Mouse (Mus musculus) heart, embryonic 12.5 days (tissue): ENCODE results near the gene Pla2g5. TPM values are rescaled to one million over a fixed set of nuclear protein-coding genes. Genes with fewer than 3 reads are reported as not detected.

ENCODE experiments used
- ATAC-seq: fragments of 200-750 bp; cut with Nextera tagmentation; 2 replicates; pipeline ENCODE4 v1.8.0; 2017; ENCODE audit warnings: moderate TSS enrichment, moderate library complexity; ENCODE audit not compliant: insufficient number of reproducible peaks, low FRiP score
- H3K27ac ChIP-seq: fragments of 300-500 bp; sonication (generic); 2 replicates; pipeline ENCODE4 v1.5.1; 2016; ENCODE audit warnings: mild to moderate bottlenecking, moderate library complexity; ENCODE audit not compliant: poor library complexity, severe bottlenecking
- H3K27me3 ChIP-seq: fragments of 300-500 bp; sonication (generic); replicated peaks from 2 replicates; pipeline ENCODE4 v1.6.1; 2016; ENCODE audit warnings: mild to moderate bottlenecking, moderate library complexity
- H3K36me3 ChIP-seq: fragments of 300-500 bp; sonication (generic); 2 replicates; pipeline ENCODE4 v1.6.1; 2016; ENCODE audit warnings: mild to moderate bottlenecking, moderate library complexity
- H3K4me1 ChIP-seq: fragments of 300-500 bp; sonication (generic); replicated peaks from 2 replicates; pipeline ENCODE4 v1.6.1; 2016; ENCODE audit warnings: mild to moderate bottlenecking
- H3K4me2 ChIP-seq: fragments of 300-500 bp; sonication (generic); 2 replicates; pipeline ENCODE4 v1.6.1; 2016; ENCODE audit warnings: mild to moderate bottlenecking, moderate library complexity
- H3K4me3 ChIP-seq: fragments of 300-500 bp; sonication (generic); 2 replicates; pipeline ENCODE4 v1.5.1; 2016; ENCODE audit warnings: mild to moderate bottlenecking
- H3K9ac ChIP-seq: fragments of 300-500 bp; sonication (generic); 2 replicates; pipeline ENCODE4 v1.6.1; 2016; ENCODE audit warnings: mild to moderate bottlenecking, moderate library complexity
- H3K9me3 ChIP-seq: fragments of 300-500 bp; sonication (generic); replicated peaks from 2 replicates; pipeline ENCODE4 v1.6.1; 2016; ENCODE audit warnings: mild to moderate bottlenecking, moderate library complexity
- WGBS: fragments of 180-500 bp; shearing (Covaris S2); methylation state at CpG from one replicate; pipeline ENCODE4 v1.1.7; 2016; 5-methylcytosine and 5-hydroxymethylcytosine counted together
- polyA plus RNA-seq: library from polyadenylated mRNA; unstranded; fragments of >200 nt; fragmentation: Nextera tagmentation; extraction: Ambion mirVana; gene quantifications from 2 replicates; pipeline ENCODE4 v1.2.1, GENCODE M21; 2016

Gene Pla2g5
- polyA plus RNA-seq, 1 experiment from 2014 or later: 2.6 TPM

GRCm38 (mm10) chr4:138801631-138802030, 61.7 kb downstream of the Pla2g5 start:
- Histone ChIP-seq H3K4me2 (no peak overlapping the region), H3K4me1 (peaks cover 12% of the 10 kb centered on the region; the same call in 1 of the 2 replicates), H3K36me3 (no peaks in the 10 kb centered on the region), H3K27me3 (no peaks in the 10 kb centered on the region), H3K4me3 (no peak overlapping the region), H3K9me3 (no peaks in the 10 kb centered on the region), H3K9ac (no peak overlapping the region), H3K27ac (no peak overlapping the region)
- 74% methylated on average over 4 of the region's 4 CpGs for WGBS
- no peak for ATAC-seq

DNA sequence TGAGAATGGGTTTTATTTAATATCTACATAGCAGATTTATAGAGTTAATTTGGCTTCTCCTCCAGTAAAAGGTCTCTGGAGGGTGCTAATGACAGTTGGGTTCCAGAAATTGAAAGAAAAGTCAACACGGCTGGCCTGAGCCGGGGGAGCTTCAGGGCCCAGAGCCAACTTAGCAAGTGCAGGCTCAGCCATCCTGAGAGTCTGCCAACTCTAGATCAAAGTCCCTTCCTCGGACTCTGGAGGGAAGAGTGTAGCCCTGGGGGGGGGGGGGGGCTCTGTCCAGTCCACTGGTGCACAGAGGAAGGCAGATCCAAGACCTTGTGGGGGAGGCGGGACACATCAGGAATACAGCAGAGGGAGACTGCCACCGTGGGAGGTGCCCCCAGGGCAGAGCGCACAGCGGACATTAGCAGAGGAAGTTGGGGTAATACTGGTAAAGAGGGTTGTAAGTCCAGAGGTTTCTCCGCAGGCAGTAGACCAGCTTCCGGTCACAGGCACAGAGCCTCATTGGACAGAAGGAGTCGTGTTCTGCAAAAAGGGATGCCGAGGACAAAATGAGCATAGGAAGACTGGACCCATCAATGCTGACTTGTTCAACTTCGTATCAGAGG, 63.0 kb downstream of the Pla2g5 start:
- Histone ChIP-seq H3K36me3 (no peaks in the 10 kb centered on the region), H3K4me1 (peaks cover 12% of the 10 kb centered on the region; the same call in 1 of the 2 replicates), H3K4me3 (no peak overlapping the region), H3K9me3 (no peaks in the 10 kb centered on the region), H3K27ac (no peak overlapping the region), H3K4me2 (no peak overlapping the region), H3K9ac (no peak overlapping the region), H3K27me3 (no peaks in the 10 kb centered on the region)
- WGBS: 65% methylated on average over 12 of the region's 12 CpGs
- ATAC-seq: no peak

DNA sequence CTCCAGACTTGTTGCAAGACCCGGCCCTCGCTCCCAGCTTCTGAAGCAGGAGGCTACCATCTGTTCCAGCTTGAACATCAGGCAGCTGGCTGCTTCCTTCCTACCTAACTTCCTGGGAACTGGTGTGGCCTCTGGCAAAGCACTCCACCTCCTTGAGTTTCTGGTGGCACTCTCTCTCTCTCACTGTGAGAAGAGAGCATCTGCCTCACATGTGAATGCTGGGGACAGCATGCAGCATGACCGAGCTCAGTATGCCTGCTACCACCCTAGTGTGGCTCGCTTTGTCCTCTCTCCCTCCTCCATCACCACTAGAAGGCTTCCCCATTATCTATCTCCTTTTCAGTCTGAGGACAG, 66.1 kb downstream of the Pla2g5 start:
- Histone ChIP-seq H3K27ac (no peak overlapping the region), H3K36me3 (no peaks in the 10 kb centered on the region), H3K9me3 (0 out of 2 replicates have a peak, but pooled peaks cover 5% of the 10 kb centered on the region), H3K27me3 (peaks cover 3% of the 10 kb centered on the region; the same call in 1 of the 2 replicates), H3K9ac (no peak overlapping the region), H3K4me1 (peaks cover 12% of the 10 kb centered on the region; the same call in 1 of the 2 replicates), H3K4me3 (no peak overlapping the region), H3K4me2 (no peak overlapping the region)
- WGBS: 78% methylated on average over 4 of the region's 4 CpGs
- no peak for ATAC-seq

DNA sequence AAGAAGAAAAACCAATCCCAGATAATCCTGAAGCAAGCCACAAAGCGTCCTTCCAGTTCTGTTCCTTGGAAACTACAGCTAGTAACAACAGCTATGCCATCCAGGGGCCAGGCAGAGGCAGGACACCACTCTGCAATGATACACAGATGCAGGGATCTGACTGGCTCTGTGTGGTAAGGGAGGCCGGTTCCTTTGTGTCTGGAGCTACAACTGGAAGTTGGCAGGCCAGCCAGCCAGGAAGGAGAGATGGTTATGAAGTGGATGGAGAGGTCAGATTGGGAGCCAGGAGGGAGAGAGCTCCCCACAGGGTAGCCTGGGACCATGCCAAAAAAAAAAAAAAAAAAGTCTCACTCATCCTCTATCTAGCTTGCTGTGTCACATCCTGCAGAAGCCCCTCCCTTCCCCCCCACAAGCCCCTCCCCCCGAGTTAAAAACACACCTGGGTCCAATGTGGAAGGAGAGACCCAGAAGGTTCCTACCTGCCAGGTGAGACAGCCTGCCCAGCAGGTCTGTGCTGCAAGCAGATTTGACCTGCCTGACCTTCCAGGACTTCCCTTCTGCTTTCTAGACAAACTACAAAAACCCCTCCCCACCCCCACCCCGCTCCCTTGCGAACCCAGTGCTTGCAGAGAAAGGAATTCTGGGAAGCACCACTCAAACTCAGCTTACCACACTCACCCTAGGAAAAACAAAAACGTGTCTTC, 66.6 kb downstream of the Pla2g5 start:
- Histone ChIP-seq H3K4me3 (no peak overlapping the region), H3K4me1 (peaks cover 12% of the 10 kb centered on the region; the same call in 1 of the 2 replicates), H3K9ac (no peak overlapping the region), H3K27me3 (peaks cover 3% of the 10 kb centered on the region; the same call in 1 of the 2 replicates), H3K4me2 (no peak overlapping the region), H3K27ac (no peak overlapping the region), H3K36me3 (no peaks in the 10 kb centered on the region), H3K9me3 (0 out of 2 replicates have a peak, but pooled peaks cover 5% of the 10 kb centered on the region)
- ATAC-seq: no peak
- WGBS: 44% methylated on average over 6 of the region's 6 CpGs

DNA sequence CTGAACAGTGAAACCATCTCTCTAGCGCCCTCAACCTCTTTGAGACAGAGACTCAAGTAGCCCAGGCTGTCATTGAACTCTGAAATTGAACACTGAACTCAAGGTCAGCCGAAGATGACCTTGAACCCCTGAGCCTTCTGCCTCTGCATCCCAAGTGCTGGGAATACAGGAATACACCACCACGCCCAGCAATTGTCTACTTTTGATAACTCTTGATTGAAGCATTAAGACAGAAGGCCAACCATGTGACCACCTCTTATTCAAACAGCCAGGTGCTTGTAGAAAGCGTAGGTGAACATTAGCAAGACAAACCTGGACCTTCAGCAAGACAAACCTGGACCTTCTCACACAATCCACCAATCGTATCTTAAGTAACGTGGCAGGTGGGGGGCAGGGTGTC, 68.9 kb downstream of the Pla2g5 start:
- Histone ChIP-seq H3K4me1 (no peaks in the 10 kb centered on the region), H3K4me3 (no peak overlapping the region), H3K36me3 (no peaks in the 10 kb centered on the region), H3K4me2 (no peak overlapping the region), H3K9ac (no peak overlapping the region), H3K9me3 (0 out of 2 replicates have a peak, but pooled peaks cover 5% of the 10 kb centered on the region), H3K27me3 (peaks cover 15% of the 10 kb centered on the region; the same call in 1 of the 2 replicates), H3K27ac (no peak overlapping the region)
- no peak for ATAC-seq
- WGBS: 78% methylated on average over 6 of the region's 6 CpGs

DNA sequence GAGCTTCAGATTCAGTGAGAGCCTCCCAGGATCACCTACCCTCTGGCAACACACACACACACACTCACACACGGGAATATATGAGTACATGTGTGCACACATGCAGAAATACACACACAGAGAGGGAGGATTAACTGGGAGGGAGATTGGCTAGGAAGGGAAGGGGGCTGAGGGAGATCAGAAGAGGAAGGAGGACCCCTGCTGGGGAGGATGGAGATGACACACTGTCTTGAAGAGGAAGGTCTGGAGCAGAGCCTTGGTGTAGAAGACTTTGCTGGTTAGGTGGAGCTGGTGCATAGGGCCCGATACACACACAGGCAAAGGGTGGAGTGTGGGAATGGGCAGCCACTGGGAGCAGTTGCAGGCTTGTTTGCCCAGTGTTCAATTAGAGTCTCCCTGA, 70.0 kb downstream of the Pla2g5 start:
- 0 out of 2 replicates have a peak, but pooled peaks cover 5% of the 10 kb centered on the region for H3K9me3 ChIP-seq
- no peaks in the 10 kb centered on the region for H3K4me1 ChIP-seq
- H3K36me3 ChIP-seq: no peaks in the 10 kb centered on the region
- no peak overlapping the region for H3K9ac ChIP-seq
- H3K27me3 ChIP-seq: peaks cover 20% of the 10 kb centered on the region; the same call in 1 of the 2 replicates
- ATAC-seq: no peak
- H3K4me3 ChIP-seq: no peak overlapping the region
- 65% methylated on average over 2 of the region's 2 CpGs for WGBS
- no peak overlapping the region for H3K4me2 ChIP-seq
- H3K27ac ChIP-seq: no peak overlapping the region

- ATAC-seq: no peak
- Histone ChIP-seq H3K4me3 (no peak overlapping the region), H3K4me1 (no peaks in the 10 kb centered on the region), H3K36me3 (no peaks in the 10 kb centered on the region), H3K27ac (no peak overlapping the region), H3K9me3 (0 out of 2 replicates have a peak, but pooled peaks cover 5% of the 10 kb centered on the region), H3K4me2 (no peak overlapping the region), H3K9ac (no peak overlapping the region), H3K27me3 (peaks cover 26% of the 10 kb centered on the region)
- 45% methylated on average over 9 of the region's 9 CpGs for WGBS
These were observed 70.7 kb downstream of the Pla2g5 start for GRCm38 (mm10) chr4:138792599-138792998.

DNA sequence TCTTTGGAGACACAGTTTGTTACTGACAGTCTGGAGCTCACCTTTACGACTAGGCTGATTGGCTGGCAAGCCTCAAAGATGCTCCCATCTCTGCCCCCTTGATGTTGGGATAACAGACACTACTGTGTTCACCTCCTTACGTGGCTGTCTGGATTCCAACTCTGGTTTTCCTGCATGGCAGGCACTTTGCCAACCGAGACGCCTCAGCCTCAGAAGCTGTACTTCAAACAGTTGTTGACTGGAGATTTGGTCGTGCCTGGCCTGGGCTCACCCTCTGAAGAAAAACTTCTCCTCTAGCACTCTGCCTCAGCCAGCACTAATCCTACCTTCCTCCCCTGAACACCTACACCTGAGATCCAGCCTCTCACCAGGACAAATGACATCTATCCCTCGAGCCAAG, 71.8 kb downstream of the Pla2g5 start:
- no peak overlapping the region for H3K4me3 ChIP-seq
- H3K27me3 ChIP-seq: peaks cover 29% of the 10 kb centered on the region
- ATAC-seq: no peak
- no peak overlapping the region for H3K27ac ChIP-seq
- H3K36me3 ChIP-seq: no peaks in the 10 kb centered on the region
- no peak overlapping the region for H3K9ac ChIP-seq
- 0 out of 2 replicates have a peak, but pooled peaks cover 5% of the 10 kb centered on the region for H3K9me3 ChIP-seq
- H3K4me1 ChIP-seq: no peaks in the 10 kb centered on the region
- H3K4me2 ChIP-seq: no peak overlapping the region
- 56% methylated on average over 6 of the region's 6 CpGs for WGBS

DNA sequence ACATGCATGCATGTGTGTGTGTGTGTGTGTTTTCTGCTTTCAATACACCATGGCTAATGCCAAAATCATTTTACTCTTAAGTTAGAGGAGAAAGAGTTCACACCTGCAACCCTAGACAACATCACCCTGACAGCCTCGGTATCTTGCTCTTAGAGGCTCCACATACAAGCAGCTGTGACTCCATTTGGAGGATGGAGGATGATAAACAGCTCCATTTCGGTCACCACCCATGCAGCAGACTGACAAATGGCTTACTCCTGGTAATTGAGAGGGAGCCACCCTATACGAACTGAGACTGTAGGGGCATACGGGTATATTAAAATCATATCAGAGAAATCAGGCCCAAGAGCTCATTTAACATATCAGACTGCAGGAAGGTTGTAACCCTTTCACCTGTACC, 74.9 kb downstream of the Pla2g5 start:
- WGBS: 65% methylated on average over 4 of the region's 4 CpGs

GRCm38 (mm10) chr4:138786141-138786540, 77.1 kb downstream of the Pla2g5 start:
- 61% methylated on average over 4 of the region's 4 CpGs for WGBS
- Histone ChIP-seq H3K27ac (no peak overlapping the region), H3K4me3 (no peak overlapping the region), H3K4me2 (no peak overlapping the region), H3K36me3 (no peaks in the 10 kb centered on the region), H3K27me3 (peaks cover 43% of the 10 kb centered on the region), H3K9ac (no peak overlapping the region), H3K9me3 (no peaks in the 10 kb centered on the region), H3K4me1 (no peaks in the 10 kb centered on the region)
- no peak for ATAC-seq

More for the DNA sequence above, 74.9 kb downstream of the Pla2g5 start:
- Histone ChIP-seq H3K4me2 (no peak overlapping the region), H3K4me1 (no peaks in the 10 kb centered on the region), H3K9me3 (no peaks in the 10 kb centered on the region), H3K9ac (no peak overlapping the region), H3K4me3 (no peak overlapping the region), H3K36me3 (no peaks in the 10 kb centered on the region), H3K27ac (no peak overlapping the region), H3K27me3 (peaks cover 40% of the 10 kb centered on the region)
- no peak for ATAC-seq

DNA sequence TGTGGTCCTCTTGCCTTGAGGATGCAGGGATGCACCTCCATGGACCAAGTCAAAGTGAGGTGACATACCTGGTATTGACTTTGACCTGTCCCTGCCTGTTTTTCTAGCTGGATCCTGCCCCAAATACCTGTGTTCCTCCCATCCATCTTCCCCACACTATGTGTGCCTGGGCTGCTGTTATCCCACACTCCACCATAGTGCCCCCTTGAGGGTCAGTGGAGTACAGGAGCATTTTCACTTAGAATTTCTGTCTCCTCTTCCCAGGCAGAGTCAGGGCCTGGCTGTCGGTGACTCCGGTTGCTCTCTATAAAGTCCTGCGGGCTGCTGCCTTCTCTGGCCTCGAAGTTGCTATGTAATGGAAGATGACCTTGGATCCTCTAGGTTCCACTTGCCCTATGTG, 77.6 kb downstream of the Pla2g5 start:
- WGBS: 52% methylated on average over 4 of the region's 4 CpGs
- H3K9me3 ChIP-seq: no peaks in the 10 kb centered on the region

More for the DNA sequence above, 77.6 kb downstream of the Pla2g5 start:
- no peaks in the 10 kb centered on the region for H3K36me3 ChIP-seq
- H3K27me3 ChIP-seq: peaks cover 40% of the 10 kb centered on the region
- no peak overlapping the region for H3K27ac ChIP-seq
- H3K4me2 ChIP-seq: no peak overlapping the region
- no peak overlapping the region for H3K4me3 ChIP-seq
- no peak overlapping the region for H3K9ac ChIP-seq
- ATAC-seq: no peak
- H3K4me1 ChIP-seq: no peaks in the 10 kb centered on the region
